Mouse (Mus musculus) liver, embryonic 14.5 days (tissue): ENCODE data around the gene Ppp6r3. TPM values are rescaled to one million over a fixed set of nuclear protein-coding genes. Genes with fewer than 3 reads are reported as not detected.

Source experiments
- ATAC-seq: fragments of 200-750 bp; cut with Nextera tagmentation; 2 replicates; pipeline ENCODE4 v1.8.0; 2017; ENCODE audit warnings: moderate number of reproducible peaks, mild to moderate bottlenecking, moderate library complexity; ENCODE audit not compliant: insufficient read depth
- DNase-seq, 3 experiments: peaks; one replicate each; pipeline ENCODE4 v3.0.0-alpha.2; 2012 to 2013; ENCODE audit warnings: low read depth in 3 of 3, low spot score in 3 of 3
- H3K27ac ChIP-seq: fragments of 300-500 bp; sonication (generic); 2 replicates; pipeline ENCODE4 v1.5.1; 2014; ENCODE audit warnings: moderate library complexity, mild to moderate bottlenecking, control low read depth, inconsistent platforms
- H3K27me3 ChIP-seq: fragments of 300-500 bp; sonication (generic); 2 replicates; pipeline ENCODE4 v1.6.1; 2014; ENCODE audit warnings: mild to moderate bottlenecking, low read length, moderate library complexity; ENCODE audit not compliant: control insufficient read depth, insufficient read depth
- H3K36me3 ChIP-seq: fragments of 300-500 bp; sonication (generic); replicated peaks from 2 replicates; pipeline ENCODE4 v1.6.1; 2014; ENCODE audit warnings: low read depth; ENCODE audit not compliant: control insufficient read depth, insufficient read depth
- H3K4me1 ChIP-seq, 2 experiments: fragments of 200-500 bp in 1 of 2; fragments of 300-500 bp in 1 of 2; sonication (generic) in 1 of 2; replicated peaks; 2 replicates each; pipeline ENCODE4 v1.6.1; 2012 to 2014; ENCODE audit warnings: antibody characterized with exemption in 1 of 2, inconsistent platforms in 1 of 2, low read length in 1 of 2; ENCODE audit not compliant: control insufficient read depth in 2 of 2, insufficient read depth in 2 of 2
- H3K4me2 ChIP-seq: fragments of 300-500 bp; sonication (generic); 2 replicates; pipeline ENCODE4 v1.6.1; 2014; ENCODE audit warnings: low read depth, mild to moderate bottlenecking, control low read depth, moderate library complexity
- H3K4me3 ChIP-seq, 2 experiments: fragments of 200-500 bp in 1 of 2; fragments of 300-500 bp in 1 of 2; sonication (generic) in 1 of 2; 2 replicates each; pipeline ENCODE4 v1.5.1; 2012 to 2014; ENCODE audit warnings: low read depth in 2 of 2, low read length in 2 of 2, mild to moderate bottlenecking in 2 of 2, control low read depth in 1 of 2, inconsistent platforms in 1 of 2, moderate library complexity in 1 of 2; ENCODE audit not compliant: insufficient read depth in 1 of 2
- H3K9ac ChIP-seq: fragments of 300-500 bp; sonication (generic); replicated peaks from 2 replicates; pipeline ENCODE4 v1.6.1; 2014; ENCODE audit warnings: mild to moderate bottlenecking, control low read depth, moderate library complexity
- H3K9me3 ChIP-seq: fragments of 300-500 bp; sonication (generic); 2 replicates; pipeline ENCODE4 v1.6.1; 2016; ENCODE audit warnings: low read length, mixed read lengths; ENCODE audit not compliant: control insufficient read depth
- CTCF ChIP-seq: IDR thresholded peaks from 2 replicates; pipeline ENCODE4 v1.5.1; 2016; ENCODE audit warnings: antibody characterized with exemption, low read depth, control low read depth
- EP300 ChIP-seq: IDR thresholded peaks from 2 replicates; pipeline ENCODE4 v1.6.1; 2016; ENCODE audit warnings: antibody characterized with exemption, low read depth
- WGBS: fragments of 180-500 bp; shearing (Covaris S2); extraction: QIAGEN DNeasy Blood & Tissue Kit; methylation state at CpG from one replicate; pipeline ENCODE4 v1.1.7; 2014; ENCODE audit not compliant: insufficient replicate concordance; 5-methylcytosine and 5-hydroxymethylcytosine counted together
- polyA plus RNA-seq, 2 experiments: library from polyadenylated mRNA; depleted of rRNA in 1 of 2; stranded (reverse) in 1 of 2; unstranded in 1 of 2; fragments of >200 nt; fragmentation: Nextera tagmentation in 1 of 2; extraction: Ambion mirVana in 1 of 2; gene quantifications; 2 replicates each; pipeline versions ENCODE4 v1.2.1 to v1.2.3; 2012 to 2014

Ppp6r3 gene
- polyA plus RNA-seq (2012; rRNA removed) (19.2 and 22.6 TPM in 2 replicates), polyA plus RNA-seq (2014; fragmentation: Nextera tagmentation; extraction: Ambion mirVana) (22.6 and 24.2 TPM in 2 replicates)

DNA sequence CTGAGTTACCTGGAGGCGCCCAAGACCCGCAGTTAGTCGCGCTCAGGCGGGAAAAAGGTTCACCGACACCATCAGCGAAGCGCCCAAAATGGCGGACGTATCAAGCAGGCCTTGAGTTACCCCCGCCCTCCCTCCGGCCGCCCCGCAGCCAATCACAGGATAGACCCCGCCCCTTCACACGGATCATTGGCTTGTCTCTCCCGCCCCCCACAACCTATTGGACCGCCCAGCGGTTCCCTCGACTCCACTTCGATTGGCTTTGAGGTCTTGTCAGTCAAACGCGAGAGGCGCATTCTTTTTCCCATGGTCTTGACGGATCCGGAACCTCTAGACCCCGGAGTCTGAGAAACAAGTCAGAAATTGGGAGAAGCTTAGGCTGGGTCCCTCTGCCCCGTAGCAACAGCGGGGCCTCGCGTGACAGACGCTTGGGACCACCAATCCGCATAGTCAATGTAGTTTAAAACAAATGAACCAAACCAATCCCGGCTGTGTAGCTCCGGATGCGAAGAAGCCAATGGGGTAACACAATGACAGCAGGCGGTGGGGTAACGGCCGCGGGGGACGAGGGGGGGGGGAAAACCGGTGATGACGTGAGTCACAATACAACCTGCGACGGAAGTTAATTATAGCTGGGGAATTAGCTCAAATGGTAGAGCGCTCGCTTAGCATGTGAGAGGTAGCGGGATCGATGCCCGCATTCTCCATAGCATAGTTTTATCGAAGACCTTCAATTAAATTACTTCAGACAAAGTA, at the start of gene Ppp6r3:
Gene Ppp6r3, minus strand, starts transcription at position 118 of the 753 bp plus-strand sequence.
- H3K4me1 ChIP-seq: peaks cover 16 to 24% of the 10 kb centered on the region in 2 experiments
- TF ChIP-seq EP300 (no peak; the same call in 1 of the 2 replicates), CTCF (no peak)
- H3K27me3 ChIP-seq: no peaks in the 10 kb centered on the region
- H3K27ac ChIP-seq: peak within 1 kb of the TSS; percentile 93
- H3K36me3 ChIP-seq: no peaks in the 10 kb centered on the region
- peak; percentile 95 for ATAC-seq
- peak within 1 kb of the TSS; percentile 86 to 97 for H3K4me3 ChIP-seq
- under 1% methylated on average over 51 of the region's 51 CpGs for WGBS
- peak; percentile 98 to 99 (median 98) for DNase-seq
- H3K4me2 ChIP-seq: peak within 1 kb of the TSS; percentile 76
- peak within 1 kb of the TSS; percentile 90 for H3K9ac ChIP-seq
- no peaks in the 10 kb centered on the region for H3K9me3 ChIP-seq

GRCm38 (mm10) chr19:3625111-3625510, 49.6 kb upstream of the Ppp6r3 start:
- no peak for TF ChIP-seq CTCF
- TF ChIP-seq EP300: no peak
- no peaks in the 10 kb centered on the region for H3K4me1 ChIP-seq
- H3K36me3 ChIP-seq: no peaks in the 10 kb centered on the region; the same call in 1 of the 2 replicates
- H3K9ac ChIP-seq: no peak overlapping the region
- no peak overlapping the region for H3K27ac ChIP-seq
- no peak overlapping the region for H3K4me2 ChIP-seq
- no peak for ATAC-seq
- no peaks in the 10 kb centered on the region for H3K27me3 ChIP-seq
- 62% methylated on average over 7 of the region's 7 CpGs for WGBS
- H3K4me3 ChIP-seq: no peak overlapping the region
- H3K9me3 ChIP-seq: no peaks in the 10 kb centered on the region
- DNase-seq: no peak

- TF ChIP-seq EP300: no peak
- peak; percentile 76 for TF ChIP-seq CTCF
- DNase-seq (no peak), ATAC-seq (no peak)
- Histone ChIP-seq H3K4me3 (no peak overlapping the region), H3K9me3 (no peaks in the 10 kb centered on the region), H3K4me1 (no peaks in the 10 kb centered on the region), H3K36me3 (no peaks in the 10 kb centered on the region; the same call in 1 of the 2 replicates), H3K4me2 (no peak overlapping the region), H3K27me3 (no peaks in the 10 kb centered on the region), H3K9ac (no peak overlapping the region), H3K27ac (no peak overlapping the region)
- WGBS: 56% methylated on average over 5 of the region's 5 CpGs
Measured at GRCm38 (mm10) chr19:3623824-3624223, 48.3 kb upstream of the Ppp6r3 start.

- Histone ChIP-seq H3K27me3 (no peaks in the 10 kb centered on the region), H3K9me3 (no peaks in the 10 kb centered on the region), H3K9ac (no peak overlapping the region), H3K4me2 (no peak overlapping the region), H3K27ac (no peak overlapping the region), H3K36me3 (no peaks in the 10 kb centered on the region; the same call in 1 of the 2 replicates), H3K4me1 (no peaks in the 10 kb centered on the region), H3K4me3 (no peak overlapping the region)
- ATAC-seq (no peak), DNase-seq (no peak)
- TF ChIP-seq EP300 (no peak), CTCF (no peak)
- WGBS: 77% methylated on average over 4 of the region's 4 CpGs
Measured at GRCm38 (mm10) chr19:3623294-3623693, 47.7 kb upstream of the Ppp6r3 start.

DNA sequence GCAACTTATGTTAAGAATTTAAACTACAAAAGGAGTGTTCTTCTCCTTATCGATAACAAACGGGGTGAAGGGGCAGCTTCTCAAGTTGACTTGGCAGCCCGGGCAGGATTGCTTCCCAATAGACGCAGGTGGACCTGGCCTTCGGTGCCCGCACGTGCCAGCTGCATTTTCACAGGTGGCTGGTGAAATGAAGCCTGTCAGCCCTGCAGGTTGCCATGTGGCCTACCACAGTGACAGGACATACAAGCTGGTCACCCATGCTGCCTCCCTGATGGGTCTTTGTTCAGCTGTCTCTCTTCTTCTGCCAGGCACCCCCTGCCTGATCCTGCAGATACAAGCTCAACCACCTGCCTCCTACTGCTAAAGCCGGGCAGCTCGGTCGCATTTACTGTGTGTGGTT, 45.3 kb upstream of the Ppp6r3 start:
- no peaks in the 10 kb centered on the region for H3K27me3 ChIP-seq
- ATAC-seq (no peak), DNase-seq (no peak)
- no peak overlapping the region for H3K4me2 ChIP-seq
- H3K36me3 ChIP-seq: no peaks in the 10 kb centered on the region; the same call in 1 of the 2 replicates
- no peak overlapping the region for H3K27ac ChIP-seq
- H3K4me1 ChIP-seq: no peaks in the 10 kb centered on the region
- H3K9me3 ChIP-seq: no peaks in the 10 kb centered on the region
- no peak overlapping the region for H3K9ac ChIP-seq
- no peak for TF ChIP-seq EP300
- TF ChIP-seq CTCF: no peak
- H3K4me3 ChIP-seq: no peak overlapping the region
- 88% methylated on average over 10 of the region's 10 CpGs for WGBS
